Mouse (Mus musculus): ENCODE measurements around the gene 5430402E10Rik. TPM values are rescaled to one million over a fixed set of nuclear protein-coding genes. Genes with fewer than 3 reads are reported as not detected.
"Not testable (repeated sequence)": the region's sequence is repeated elsewhere in the genome, so short reads cannot be mapped to it uniquely, and the experiment has no call there.

5430402E10Rik gene
- not detected for total RNA-seq (2021)

GRCm38 (mm10) chrX:77924962-77925361 lies at the start of gene 5430402E10Rik:
5430402E10Rik (minus strand) TSS chrX:77925062.
- DNase-seq (ENCODE audit: extremely low spot score in 1 of 2, low spot score in 1 of 2), result not testable (repeated sequence)

GRCm38 (mm10) chrX:77880033-77880432 lies 44.8 kb downstream of the 5430402E10Rik start:
- not testable (repeated sequence) for DNase-seq (ENCODE audit: extremely low spot score in 1 of 2, low spot score in 1 of 2)

Other genes with a start within 250 kb of the 5430402E10Rik start
- 10 to 100 TPM; 11.4 to 12.8 TPM for gene Prkx, start 128.8 kb downstream of the 5430402E10Rik start, total RNA-seq (2021)
- not detected for gene Pbsn, start 71.4 kb downstream of the 5430402E10Rik start, total RNA-seq (2021)
- gene Gm14744, start 60.3 kb downstream of the 5430402E10Rik start, total RNA-seq (2021), result not detected
- gene Obp1a, start 166.3 kb upstream of the 5430402E10Rik start, total RNA-seq (2021), result not detected
- gene Gm5938, start 200.4 kb upstream of the 5430402E10Rik start, total RNA-seq (2021), result not detected